Mouse (Mus musculus) gonadal fat pad, adult 2 months (tissue): Measurements from ENCODE around the gene Poldip3. TPM values are rescaled to one million over a fixed set of nuclear protein-coding genes. Genes with fewer than 3 reads are reported as not detected.

Experiments used
- DNase-seq: peaks from one replicate; pipeline ENCODE4 v3.0.0-alpha.2; 2012; ENCODE audit warnings: low read depth
- polyA plus RNA-seq: library from polyadenylated mRNA; depleted of rRNA; stranded (reverse); fragments of >200 nt; gene quantifications from 2 replicates; pipeline ENCODE4 v1.2.3, GENCODE M21; 2012; rRNA removed

Gene Poldip3
- polyA plus RNA-seq, 1 experiment, result 56.9 TPM

DNA sequence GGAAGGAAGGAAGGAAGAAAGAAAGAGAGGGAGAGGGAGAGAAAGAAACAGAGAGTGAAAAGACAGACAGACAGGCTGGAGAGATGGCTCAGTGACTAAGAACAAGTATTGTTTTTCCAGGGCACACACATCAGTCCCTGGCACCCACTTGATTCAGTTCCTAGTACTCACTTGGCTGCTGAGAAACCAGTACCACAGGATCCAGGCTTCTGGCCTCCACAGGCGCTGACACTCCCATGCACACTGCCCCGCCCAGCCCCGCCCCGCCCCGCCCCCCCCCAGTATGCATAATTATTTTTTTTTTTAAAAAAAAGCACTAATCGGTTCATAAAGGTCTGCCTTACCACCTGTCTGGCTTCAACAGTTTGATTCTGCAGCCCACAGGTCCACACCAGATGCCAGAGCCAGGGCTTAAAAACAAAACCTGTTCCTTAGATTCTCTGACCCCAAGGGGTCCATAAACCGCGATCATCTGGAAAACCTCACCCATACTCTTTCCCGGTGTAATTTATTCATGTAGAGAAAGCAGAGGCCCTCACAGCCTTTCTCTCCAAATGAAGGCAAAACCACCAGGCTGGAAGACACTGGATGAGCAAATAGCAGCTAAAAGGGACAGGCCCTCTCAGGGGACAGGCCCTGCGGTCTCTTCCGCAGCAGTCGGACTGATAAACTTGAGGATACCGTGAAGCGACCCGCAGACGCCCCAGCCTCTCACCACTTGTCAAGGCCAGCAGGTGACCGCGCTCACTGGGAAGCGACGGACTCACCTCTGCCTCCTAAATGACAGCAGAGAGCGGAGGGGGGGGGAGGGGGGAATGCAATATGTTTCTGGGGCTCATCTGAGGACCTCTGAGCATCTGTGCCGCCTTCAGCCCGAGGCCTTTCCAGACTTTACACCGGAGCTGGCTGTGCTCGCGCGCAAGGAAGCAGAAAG lies 60.4 kb downstream of the Poldip3 start:
- no peak for DNase-seq

DNA sequence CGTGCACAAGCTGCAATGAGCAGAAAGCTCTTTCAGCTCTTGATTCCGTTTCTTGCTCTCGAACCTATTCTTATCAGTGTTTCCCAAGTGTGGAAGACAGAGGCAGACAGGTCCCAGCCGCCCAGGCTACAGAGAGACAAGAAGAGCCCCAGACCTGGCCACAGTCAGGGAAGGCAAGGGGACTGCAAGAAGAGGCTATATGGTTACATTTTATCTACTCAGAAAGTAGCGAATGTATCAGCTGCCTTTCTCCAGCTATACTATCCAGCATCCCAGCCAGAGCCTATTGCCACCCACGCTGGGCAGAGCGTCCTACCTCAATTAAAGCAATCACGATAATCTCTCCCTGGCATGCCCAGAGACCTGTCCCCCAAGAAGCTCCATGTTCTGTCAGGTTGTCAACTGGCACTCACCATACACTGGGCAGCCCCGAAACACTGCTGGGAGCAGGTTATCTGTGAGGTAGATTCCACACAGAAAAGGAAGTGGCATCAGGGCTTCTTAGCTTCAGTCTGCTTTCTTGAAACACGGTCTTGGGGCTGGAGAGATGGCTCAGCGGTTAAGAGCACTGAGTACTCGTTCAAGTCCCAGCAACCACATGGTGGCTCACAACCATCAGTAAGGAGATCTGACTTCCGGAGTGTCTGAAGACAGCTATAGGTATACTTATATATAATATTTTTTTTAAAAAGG lies 62.4 kb downstream of the Poldip3 start:
- no peak for DNase-seq

DNA sequence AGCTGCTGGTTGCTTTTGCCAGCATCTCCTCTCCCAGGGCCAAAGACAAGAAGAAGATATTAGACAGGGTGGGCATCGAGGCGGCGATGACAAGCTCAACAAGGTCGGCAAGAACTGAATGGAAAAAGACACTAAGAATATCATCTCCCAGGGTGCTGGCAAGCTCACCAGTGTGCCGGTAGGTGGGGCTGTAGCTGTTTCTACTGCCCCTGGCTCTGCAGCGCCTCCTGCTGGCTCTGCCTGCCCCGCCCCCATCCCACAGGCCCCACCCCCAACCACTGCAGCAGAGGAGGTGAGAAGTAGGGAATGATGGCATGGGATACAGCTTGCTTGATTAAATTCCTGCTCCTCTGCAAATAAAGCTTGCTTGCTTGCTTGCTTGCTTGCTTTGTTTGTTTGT lies 63.3 kb downstream of the Poldip3 start:
- DNase-seq, result no peak

GRCm38 (mm10) chr15:83084022-83084640 lies 65.1 kb downstream of the Poldip3 start:
- DNase-seq, result no peak

DNA sequence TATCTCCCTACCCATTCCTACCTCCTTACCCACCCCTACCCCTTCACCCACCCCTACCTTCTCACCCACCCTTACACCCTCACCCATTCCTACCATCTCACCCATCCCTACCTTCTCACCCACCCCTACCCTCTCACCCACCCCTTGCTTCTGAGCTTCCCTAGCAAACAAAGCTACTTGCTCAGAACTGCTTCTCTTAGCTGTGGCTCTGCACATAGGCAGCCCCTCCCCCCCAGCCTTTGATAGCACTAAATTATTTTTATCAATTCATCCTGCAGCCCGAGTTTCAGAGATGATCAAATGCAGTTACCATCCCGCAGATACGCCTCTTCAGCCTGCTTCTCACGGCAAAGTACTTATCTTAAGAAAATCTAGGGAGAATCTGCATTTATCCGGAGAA lies 65.7 kb downstream of the Poldip3 start:
- no peak for DNase-seq

Other genes starting within 250 kb of the Poldip3 start
- gene Tcf20, start 161.5 kb downstream of the Poldip3 start, polyA plus RNA-seq, result 19.1 and 19.9 TPM in 2 replicates
- gene Nfam1, start 116.1 kb downstream of the Poldip3 start, polyA plus RNA-seq, result 5.7 and 7.3 TPM in 2 replicates
- 83.4 and 115 TPM in 2 replicates for gene Serhl, start 59.9 kb downstream of the Poldip3 start, polyA plus RNA-seq
- gene Rrp7a, start 26.6 kb downstream of the Poldip3 start, polyA plus RNA-seq, result 92.7 and 96.7 TPM in 2 replicates
- 218 and 221 TPM in 2 replicates for gene Cyb5r3, start 23.2 kb upstream of the Poldip3 start, polyA plus RNA-seq
- gene A4galt, start 102.4 kb upstream of the Poldip3 start, polyA plus RNA-seq, result 30.6 and 31.5 TPM in 2 replicates
- 53.5 and 66.1 TPM in 2 replicates for gene Arfgap3, start 200.9 kb upstream of the Poldip3 start, polyA plus RNA-seq